Mouse (Mus musculus) small intestine, adult 2 months (tissue): ENCODE results near the gene Zcchc13.

ENCODE experiments used
- CTCF ChIP-seq: fragments of 200-500 bp; IDR thresholded peaks from 2 replicates; pipeline ENCODE4 v1.5.1; 2012; ENCODE audit warnings: low read depth, mild to moderate bottlenecking, control low read depth, inconsistent platforms, low read length, moderate library complexity, mixed read lengths; ENCODE audit not compliant: insufficient replicate concordance, insufficient read length; ENCODE audit errors: extremely low read depth
- POLR2A ChIP-seq: fragments of 200-500 bp; IDR thresholded peaks from 2 replicates; pipeline ENCODE4 v1.6.1; 2012; ENCODE audit warnings: low read depth, mild to moderate bottlenecking, control low read depth, inconsistent platforms, low read length, moderate library complexity

- TF ChIP-seq CTCF (no peak), POLR2A (no peak)
Observed at GRCm38 (mm10) chrX:103592056-103592455, 38.3 kb upstream of the Zcchc13 start.
